Mouse (Mus musculus): Measurements from ENCODE around the gene Tmem199.

GRCm38 (mm10) chr11:78556070-78556469 is 44.1 kb upstream of the Tmem199 start:
- TF ChIP-seq CTCF (IDR thresholded peaks at IDR 0.05; ENCODE audit: extremely low read depth, insufficient read depth, insufficient read length, insufficient replicate concordance) (no peak), POLR2A (IDR thresholded peaks at IDR 0.05; ENCODE audit: low read depth, low read length) (no peak)
